Mouse (Mus musculus) stomach, postnatal 0 days (tissue): Measurements from ENCODE around the gene Klf15.

Experiments
- CTCF ChIP-seq: IDR thresholded peaks from 2 replicates; pipeline ENCODE4 v1.5.1; 2016; ENCODE audit warnings: antibody characterized with exemption, low read depth, mild to moderate bottlenecking, moderate library complexity
- EP300 ChIP-seq: optimal IDR thresholded peaks from 2 replicates; pipeline ENCODE3; 2016; ENCODE audit warnings: antibody characterized with exemption

DNA sequence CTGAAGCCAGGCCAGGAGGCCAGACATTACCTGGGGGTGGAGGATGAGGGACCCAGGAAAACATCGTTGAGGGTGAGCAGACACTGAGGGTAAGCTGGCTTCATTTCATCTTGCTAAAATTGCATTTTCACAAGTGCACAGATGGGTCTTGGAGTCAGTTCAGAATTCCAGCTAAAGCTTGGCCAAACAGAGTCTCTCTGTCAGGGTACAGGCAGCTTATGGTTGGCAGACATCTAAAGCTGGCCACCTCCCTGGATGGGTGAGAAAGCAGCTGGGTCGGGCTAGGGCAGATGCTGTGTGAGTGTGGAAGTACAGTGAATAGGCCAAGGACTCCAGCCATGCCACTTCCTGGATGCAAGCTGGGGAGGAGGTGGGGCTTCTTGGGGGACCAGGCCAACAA is 28.6 kb downstream of the Klf15 start:
- no peak for TF ChIP-seq CTCF
- no peak for TF ChIP-seq EP300
